Mouse (Mus musculus) MEL (cell line): ENCODE data around the gene Cyp2c29.

Source experiments
- BHLHE40 ChIP-seq: IDR thresholded peaks from 2 replicates; pipeline ENCODE4 v1.6.1; 2012; ENCODE audit warnings: low read depth, mild to moderate bottlenecking, inconsistent platforms, low read length, improper control_type of control experiment, borderline replicate concordance
- CTCF ChIP-seq, 3 experiments: IDR thresholded peaks in 2 of 3; conservative IDR thresholded peaks in 1 of 3; 2 replicates each; pipeline ENCODE4 v1.5.1; 2011 to 2012; ENCODE audit warnings: low read length in 3 of 3, low read depth in 2 of 3, mild to moderate bottlenecking in 2 of 3, improper control_type of control experiment in 1 of 3, inconsistent platforms in 1 of 3, mixed read lengths in 1 of 3, moderate library complexity in 1 of 3; ENCODE audit not compliant: control insufficient read depth in 1 of 3, insufficient read depth in 1 of 3, poor library complexity in 1 of 3, severe bottlenecking in 1 of 3
- MAX ChIP-seq: IDR thresholded peaks from 2 replicates; pipeline ENCODE4 v1.6.1; 2011; ENCODE audit warnings: low read length, improper control_type of control experiment
- MXI1 ChIP-seq: IDR thresholded peaks from 2 replicates; pipeline ENCODE4 v1.6.1; 2011; ENCODE audit warnings: mild to moderate bottlenecking, low read depth, low read length, improper control_type of control experiment
- POLR2A ChIP-seq, 2 experiments: IDR thresholded peaks; 2 replicates each; pipeline ENCODE4 v1.6.1; 2011 to 2012; ENCODE audit warnings: low read length in 2 of 2, mild to moderate bottlenecking in 2 of 2, control low read depth in 1 of 2, improper control_type of control experiment in 1 of 2, low read depth in 1 of 2, moderate library complexity in 1 of 2; ENCODE audit not compliant: control insufficient read depth in 1 of 2, insufficient read depth in 1 of 2, poor library complexity in 1 of 2
- POLR2AphosphoS5 ChIP-seq: IDR thresholded peaks from 2 replicates; pipeline ENCODE4 v1.6.1; 2012; ENCODE audit warnings: low read depth, borderline replicate concordance, mild to moderate bottlenecking, inconsistent platforms, low read length, moderate library complexity, mixed read lengths
- ZC3H11A ChIP-seq: IDR thresholded peaks from 2 replicates; pipeline ENCODE4 v1.6.1; 2012; ENCODE audit warnings: low read depth, mild to moderate bottlenecking, inconsistent platforms, low read length, improper control_type of control experiment

- TF ChIP-seq MAX (no peak), CTCF (IDR thresholded peaks at IDR 0.05 in 2 of 3, conservative IDR thresholded peaks at IDR 0.05 in 1 of 3; ENCODE audit: control insufficient read depth in 1 of 3, insufficient read depth in 1 of 3, low read depth in 2 of 3, low read length in 3 of 3, poor library complexity in 1 of 3, severe bottlenecking in 1 of 3) (no peak), ZC3H11A (no peak), POLR2A (IDR thresholded peaks at IDR 0.05; ENCODE audit: control insufficient read depth in 1 of 2, insufficient read depth in 1 of 2, low read depth in 1 of 2, low read length in 2 of 2, poor library complexity in 1 of 2) (no peak), BHLHE40 (no peak), POLR2AphosphoS5 (no peak), MXI1 (no peak)
Observed at GRCm38 (mm10) chr19:39282801-39283200, 13.6 kb downstream of the Cyp2c29 start.
